Mouse (Mus musculus) layer of hippocampus, adult 8-10 months (tissue): Measurements from ENCODE around the gene Sucnr1. TPM values are rescaled to one million over a fixed set of nuclear protein-coding genes. Genes with fewer than 3 reads are reported as not detected.

Experiments
- DNase-seq, 2 experiments: peaks; one replicate each; pipeline ENCODE4 v3.0.0; 2022; ENCODE audit warnings: low spot score in 2 of 2
- total RNA-seq, 4 experiments: library from RNA; stranded (reverse); gene quantifications; 2 replicates each; pipeline ENCODE4 v1.2.4; 2022

Gene Sucnr1
- total RNA-seq, 4 experiments from 2014 or later = not detected

- DNase-seq = peak in 1 of 2 experiments; percentile 6
Observed at GRCm38 (mm10) chr3:60111889-60112646, 30.4 kb downstream of the Sucnr1 start.

GRCm38 (mm10) chr3:60114571-60114970 lies 32.9 kb downstream of the Sucnr1 start:
- DNase-seq = no peak

GRCm38 (mm10) chr3:60121449-60121848 lies 39.8 kb downstream of the Sucnr1 start:
- no peak for DNase-seq

- no peak for DNase-seq
Observed at GRCm38 (mm10) chr3:60123859-60124794, 42.5 kb downstream of the Sucnr1 start.

- no peak for DNase-seq
Observed at GRCm38 (mm10) chr3:60126564-60126963, 44.9 kb downstream of the Sucnr1 start.

GRCm38 (mm10) chr3:60128282-60128681 lies 46.6 kb downstream of the Sucnr1 start:
- DNase-seq = no peak

GRCm38 (mm10) chr3:60135801-60136200 lies 54.1 kb downstream of the Sucnr1 start:
- DNase-seq = no peak

Other genes with a start within 250 kb of the Sucnr1 start
- not detected for gene Gm8298, start 220.8 kb upstream of the Sucnr1 start, total RNA-seq
- not detected for gene C130079G13Rik, start 156.7 kb upstream of the Sucnr1 start, total RNA-seq
- gene Aadacl2, start 75.1 kb upstream of the Sucnr1 start, total RNA-seq = not detected
- gene Aadac, start 56.2 kb upstream of the Sucnr1 start, total RNA-seq = not detected